Mouse (Mus musculus) cerebellum, postnatal 10 days (tissue): ENCODE measurements at regions not wholly inside any gene's neighbourhood (a gene's known extent, or its start where the extent isn't known, plus 50 kb on each side); places are given as distances from the start of the nearest gene placed in this dataset.

ENCODE experiments used
- DNase-seq, 2 experiments: peaks; one replicate each; pipeline ENCODE4 v3.0.0; 2021; ENCODE audit warnings: mixed read lengths in 2 of 2

DNA sequence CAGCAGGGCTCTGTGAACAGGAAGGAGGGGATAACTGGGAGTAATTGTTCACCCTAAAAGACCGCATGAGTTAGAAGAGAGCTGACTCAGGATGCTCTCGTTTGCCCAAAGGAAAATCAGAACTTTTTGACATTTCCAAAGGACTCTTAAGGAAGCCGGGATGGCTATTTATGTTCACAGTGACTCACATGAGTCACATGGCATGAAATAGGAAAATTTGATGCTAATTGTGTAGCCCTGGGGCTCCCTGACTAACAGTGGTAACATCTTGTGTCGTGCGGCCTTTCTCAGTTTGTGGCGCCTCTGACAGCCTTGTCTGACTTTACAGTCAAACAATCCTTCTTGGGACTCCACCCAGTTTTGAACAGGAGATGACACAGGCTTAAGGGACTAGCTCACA is 51.9 kb upstream of the Cacna1a start:
- DNase-seq, result no peak

DNA sequence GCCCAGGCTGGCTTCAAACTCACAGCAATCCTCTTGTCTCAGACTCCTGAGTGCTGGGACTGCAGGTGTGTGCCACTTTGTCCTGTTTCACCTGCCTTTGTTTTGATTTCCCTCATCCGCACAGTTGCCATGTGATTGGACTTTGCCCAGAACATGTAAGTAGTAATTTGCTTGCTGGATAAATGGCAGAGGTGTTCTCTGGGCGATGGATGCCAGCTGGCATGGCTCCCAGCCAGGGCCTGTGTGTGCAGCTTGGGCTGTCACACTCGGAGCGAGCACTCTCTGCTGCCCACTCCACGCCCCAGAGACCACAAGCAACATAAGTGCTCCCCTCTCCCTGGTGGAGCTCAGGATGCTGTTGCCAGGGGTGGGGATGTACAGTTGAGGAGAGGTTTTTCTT is 53.9 kb upstream of the Cacna1a start:
- peak; percentile 84 to 86 for DNase-seq

DNA sequence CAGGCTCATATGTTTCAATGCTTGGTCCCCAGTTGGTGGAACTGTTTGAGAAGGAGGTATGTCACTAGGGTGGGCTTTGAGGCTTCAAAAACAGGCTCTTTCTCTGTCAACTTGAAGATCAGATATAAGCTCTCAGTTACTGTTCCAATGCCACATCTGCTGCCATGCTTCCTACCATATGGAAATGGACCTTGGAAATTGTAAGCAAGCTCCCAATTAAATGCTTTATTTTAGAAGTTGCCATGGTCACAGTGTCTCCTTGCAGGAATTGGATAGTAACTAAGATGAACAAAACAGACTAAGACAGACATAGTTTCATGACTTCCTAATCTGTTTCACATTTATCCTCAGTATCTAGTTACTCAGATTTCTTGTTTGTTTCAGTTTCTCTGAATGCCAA is 56.7 kb upstream of the Cacna1a start:
- no peak for DNase-seq

DNA sequence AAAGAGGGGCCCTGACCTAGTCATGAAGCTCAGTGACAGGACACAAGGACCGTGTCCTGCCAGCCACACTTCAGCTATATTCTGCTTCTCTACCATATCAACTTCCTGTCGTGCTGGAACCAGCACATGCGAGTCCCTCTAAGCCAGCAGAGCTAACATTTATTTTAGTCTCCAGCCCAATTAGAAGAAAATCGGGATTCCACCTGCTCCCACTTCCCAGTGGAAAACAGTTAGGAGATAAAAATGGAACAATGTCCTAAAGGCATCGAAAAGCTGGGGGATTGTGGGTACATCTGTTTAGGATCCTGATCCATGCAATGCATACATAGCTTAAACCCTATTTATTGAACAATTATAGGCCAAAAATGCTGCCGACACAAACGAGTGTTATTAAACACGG is 58.7 kb upstream of the Cacna1a start:
- no peak for DNase-seq

DNA sequence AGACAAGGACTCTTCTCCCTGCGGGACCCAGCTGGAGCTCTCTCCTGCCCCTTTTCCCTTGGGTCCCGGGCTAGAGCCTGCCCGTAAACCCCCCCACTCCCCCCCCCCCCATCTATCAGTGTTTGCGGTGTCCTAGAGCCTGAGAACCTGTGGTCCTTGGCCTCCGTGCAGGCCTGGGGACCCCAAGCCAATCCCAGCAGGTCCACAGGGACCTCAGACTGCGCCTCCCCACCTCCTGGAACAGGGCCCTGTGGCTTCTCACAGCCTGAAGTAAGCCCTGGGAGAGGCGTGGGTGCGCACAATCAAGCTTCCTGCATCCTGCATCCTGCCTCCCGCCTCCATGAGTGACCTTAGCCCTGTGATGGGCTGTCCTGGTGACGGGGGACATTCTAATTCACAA is 52.6 kb upstream of the Ccdc130 start:
- DNase-seq, result no peak

DNA sequence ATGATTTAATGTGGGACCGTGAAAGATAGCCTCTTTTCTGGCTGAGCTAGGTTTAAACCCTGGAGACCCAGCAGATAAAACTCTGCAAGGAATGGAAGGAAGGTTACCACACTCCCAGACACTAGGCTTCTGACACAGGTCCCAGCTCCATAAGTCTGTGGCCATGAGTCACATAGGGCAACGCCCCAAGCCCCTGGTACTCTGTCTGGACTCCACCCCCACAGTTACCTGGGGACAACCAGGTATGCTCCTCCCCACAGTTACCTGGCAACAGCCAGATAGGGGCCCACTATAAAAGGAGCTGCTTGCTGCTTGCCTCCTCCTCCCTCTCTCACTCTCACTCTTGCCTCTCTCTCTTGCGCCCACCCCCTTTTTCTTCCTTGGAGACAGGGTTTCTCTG is 51.7 kb upstream of the Ccdc130 start:
- no peak for DNase-seq
